Mouse (Mus musculus) olfactory bulb, adult 2 months (tissue): ENCODE data around the gene Ddx54.

Experiments used
- CTCF ChIP-seq: fragments of 200-500 bp; IDR thresholded peaks from 2 replicates; pipeline ENCODE4 v1.5.1; 2012; ENCODE audit warnings: low read depth, mild to moderate bottlenecking, low read length, moderate library complexity; ENCODE audit not compliant: insufficient read depth
- POLR2A ChIP-seq: fragments of 200-500 bp; IDR thresholded peaks from 2 replicates; pipeline ENCODE4 v1.6.1; 2012; ENCODE audit warnings: mild to moderate bottlenecking, low read depth, low read length, moderate library complexity; ENCODE audit not compliant: insufficient read depth

DNA sequence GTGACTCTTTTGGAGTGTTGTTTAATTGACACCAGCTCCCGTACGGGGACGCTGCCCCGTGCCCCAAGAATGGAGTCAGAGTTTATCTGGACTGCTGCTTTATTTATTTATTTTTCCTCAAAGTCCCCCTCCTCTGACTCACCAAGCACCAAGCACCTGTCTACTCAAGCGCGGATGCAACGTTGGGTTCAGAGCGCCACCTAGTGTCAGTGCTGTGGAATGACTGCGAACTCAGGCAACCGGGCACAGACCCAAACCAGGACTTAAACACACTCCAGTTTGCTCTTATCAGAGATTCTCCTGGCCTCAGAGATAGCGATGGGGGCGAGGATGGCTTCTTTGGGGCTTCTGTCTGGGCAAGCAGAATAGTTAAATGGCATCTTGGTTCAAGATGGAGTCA lies 61.1 kb downstream of the Ddx54 start:
- TF ChIP-seq CTCF, result peak; percentile 93
- TF ChIP-seq POLR2A, result no peak
